Mouse (Mus musculus) heart, postnatal 0 days (tissue): Measurements from ENCODE around the gene Zgpat. TPM values are rescaled to one million over a fixed set of nuclear protein-coding genes. Genes with fewer than 3 reads are reported as not detected.

Experiments used
- ATAC-seq: fragments of 200-750 bp; cut with Nextera tagmentation; 2 replicates; pipeline ENCODE4 v1.8.0; 2017; ENCODE audit warnings: low read depth, moderate number of reproducible peaks, moderate library complexity; ENCODE audit not compliant: insufficient read depth
- DNase-seq: peaks from one replicate; pipeline ENCODE4 v3.0.0-alpha.2; 2016; ENCODE audit warnings: low spot score
- H3K27ac ChIP-seq: fragments of 300-500 bp; sonication (generic); 2 replicates; pipeline ENCODE4 v1.5.1; 2014; ENCODE audit warnings: low read depth, mild to moderate bottlenecking
- H3K27me3 ChIP-seq: fragments of 300-500 bp; sonication (generic); 2 replicates; pipeline ENCODE4 v1.6.1; 2014; ENCODE audit warnings: low read length, mixed read lengths; ENCODE audit not compliant: control insufficient read depth, insufficient read depth
- H3K36me3 ChIP-seq: fragments of 300-500 bp; sonication (generic); replicated peaks from 2 replicates; pipeline ENCODE4 v1.6.1; 2014; ENCODE audit warnings: low read length, mixed read lengths; ENCODE audit not compliant: control insufficient read depth, insufficient read depth
- H3K4me1 ChIP-seq: fragments of 300-500 bp; sonication (generic); 2 replicates; pipeline ENCODE4 v1.6.1; 2014; ENCODE audit warnings: antibody characterized with exemption; ENCODE audit not compliant: control insufficient read depth, insufficient read depth
- H3K4me2 ChIP-seq: fragments of 300-500 bp; sonication (generic); 2 replicates; pipeline ENCODE4 v1.6.1; 2014; ENCODE audit warnings: low read depth, mild to moderate bottlenecking, low read length, moderate library complexity
- H3K4me3 ChIP-seq: fragments of 300-500 bp; sonication (generic); 2 replicates; pipeline ENCODE4 v1.5.1; 2014; ENCODE audit warnings: low read depth, low read length
- H3K9ac ChIP-seq: fragments of 300-500 bp; sonication (generic); replicated peaks from 2 replicates; pipeline ENCODE4 v1.6.1; 2014; ENCODE audit warnings: low read depth, low read length, mixed read lengths
- H3K9me3 ChIP-seq: fragments of 300-500 bp; sonication (generic); replicated peaks from 2 replicates; pipeline ENCODE4 v1.6.1; 2016; ENCODE audit warnings: low read length; ENCODE audit not compliant: control insufficient read depth
- CTCF ChIP-seq: IDR thresholded peaks from 2 replicates; pipeline ENCODE4 v1.5.1; 2016; ENCODE audit warnings: antibody characterized with exemption, control low read depth, low read depth
- EP300 ChIP-seq: IDR thresholded peaks from 2 replicates; pipeline ENCODE4 v1.6.1; 2016; ENCODE audit warnings: antibody characterized with exemption, low read depth
- WGBS: fragments of 180-500 bp; shearing (Covaris S2); extraction: QIAGEN DNeasy Blood & Tissue Kit; methylation state at CpG from one replicate; pipeline ENCODE4 v1.1.7; 2014; 5-methylcytosine and 5-hydroxymethylcytosine counted together
- polyA plus RNA-seq: library from polyadenylated mRNA; unstranded; fragments of >200 nt; fragmentation: Nextera tagmentation; extraction: Ambion mirVana; gene quantifications from 2 replicates; pipeline ENCODE4 v1.2.1, GENCODE M21; 2015
- total RNA-seq: library from RNA; depleted of rRNA; stranded (reverse); fragments of >200 nt; gene quantifications from 2 replicates; pipeline ENCODE4 v1.2.3, GENCODE M21; 2014; ENCODE audit warnings: low replicate concordance

Gene Zgpat
- total and polyA plus RNA-seq, 2 experiments from 2014 or later = 18.7 to 38.4 TPM

DNA sequence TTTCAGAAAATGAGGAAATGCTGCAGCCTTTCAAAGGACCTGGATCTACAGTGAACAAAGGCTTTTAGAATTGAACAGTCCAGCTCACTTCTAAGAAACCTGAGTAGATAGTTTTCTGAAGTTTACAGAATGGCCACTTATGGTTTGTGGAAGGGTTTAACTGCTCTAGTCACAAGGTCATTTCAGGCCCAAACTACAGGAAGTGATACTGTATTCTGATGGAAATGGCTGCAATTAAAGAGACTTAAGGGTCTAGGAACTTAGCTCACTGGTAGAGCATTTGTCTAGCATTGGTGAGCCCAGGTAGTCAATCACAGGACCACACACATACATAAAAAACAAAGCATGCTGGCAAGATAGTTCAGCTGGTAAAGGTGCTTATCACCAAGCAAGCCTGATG is 32.2 kb upstream of the Zgpat start:
- H3K4me1 ChIP-seq = no peaks in the 10 kb centered on the region
- no peak for DNase-seq
- no peaks in the 10 kb centered on the region for H3K9me3 ChIP-seq
- no peak overlapping the region for H3K4me3 ChIP-seq
- H3K4me2 ChIP-seq = no peak overlapping the region
- H3K27ac ChIP-seq = no peak overlapping the region
- TF ChIP-seq CTCF = no peak
- no peak for TF ChIP-seq EP300
- no peaks in the 10 kb centered on the region for H3K27me3 ChIP-seq
- H3K36me3 ChIP-seq = peaks cover 71% of the 10 kb centered on the region
- H3K9ac ChIP-seq = no peak overlapping the region
- no peak for ATAC-seq

DNA sequence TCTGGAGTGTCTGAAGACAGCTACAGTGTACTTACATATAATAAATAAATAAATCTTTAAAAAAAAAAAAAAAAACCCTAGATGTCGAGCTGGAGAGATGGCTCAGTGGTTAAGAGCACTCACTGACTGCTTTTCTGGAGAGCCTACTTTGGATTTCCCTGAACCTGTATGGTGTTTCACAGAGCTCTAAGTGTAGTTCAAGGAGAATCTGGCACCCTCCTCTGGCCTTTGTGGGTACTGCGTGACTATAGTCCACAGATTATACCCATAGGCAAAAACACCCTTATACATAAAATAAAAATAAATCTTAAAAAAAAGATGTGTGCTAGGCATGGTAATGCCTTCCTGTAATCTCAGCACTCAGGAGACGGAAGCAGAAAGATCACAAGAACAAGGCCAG is 30.7 kb upstream of the Zgpat start:
- ATAC-seq (peak; percentile 64), DNase-seq (peak; percentile 29)
- Histone ChIP-seq H3K4me1 (no peaks in the 10 kb centered on the region), H3K4me3 (no peak overlapping the region), H3K36me3 (peaks cover 71% of the 10 kb centered on the region), H3K9me3 (no peaks in the 10 kb centered on the region), H3K9ac (no peak overlapping the region), H3K4me2 (no peak overlapping the region), H3K27ac (no peak overlapping the region), H3K27me3 (no peaks in the 10 kb centered on the region)
- WGBS = 64% methylated on average over 3 of the region's 3 CpGs
- TF ChIP-seq EP300 (no peak), CTCF (peak; percentile 70)

DNA sequence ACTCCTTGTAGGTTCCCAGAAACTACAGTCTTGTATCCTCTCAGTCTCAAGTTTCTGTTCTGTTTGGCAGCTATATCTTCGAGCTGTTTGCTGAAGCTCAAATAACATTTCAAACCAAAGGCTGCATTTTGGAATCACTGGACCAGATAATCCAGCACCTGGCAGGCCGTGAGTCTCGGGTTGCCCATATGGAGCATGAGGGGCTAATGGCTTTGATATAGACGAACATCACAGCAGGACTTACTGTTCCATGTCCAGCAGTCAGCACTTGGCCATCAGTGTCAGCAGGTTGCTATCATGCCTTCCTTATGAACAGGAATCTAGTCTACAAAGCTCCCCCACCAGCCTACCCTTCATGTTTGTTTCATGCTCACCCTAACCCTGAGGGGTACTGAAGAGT is 24.3 kb upstream of the Zgpat start:
- ATAC-seq (no peak), DNase-seq (no peak)
- H3K4me1 ChIP-seq = peaks cover 11% of the 10 kb centered on the region
- no peaks in the 10 kb centered on the region for H3K9me3 ChIP-seq
- peaks cover 60% of the 10 kb centered on the region for H3K36me3 ChIP-seq
- H3K4me3 ChIP-seq = no peak overlapping the region
- 85% methylated on average over 4 of the region's 4 CpGs for WGBS
- H3K9ac ChIP-seq = no peak overlapping the region
- no peak for TF ChIP-seq EP300
- TF ChIP-seq CTCF = no peak
- no peak overlapping the region for H3K27ac ChIP-seq
- no peaks in the 10 kb centered on the region for H3K27me3 ChIP-seq
- no peak overlapping the region for H3K4me2 ChIP-seq

DNA sequence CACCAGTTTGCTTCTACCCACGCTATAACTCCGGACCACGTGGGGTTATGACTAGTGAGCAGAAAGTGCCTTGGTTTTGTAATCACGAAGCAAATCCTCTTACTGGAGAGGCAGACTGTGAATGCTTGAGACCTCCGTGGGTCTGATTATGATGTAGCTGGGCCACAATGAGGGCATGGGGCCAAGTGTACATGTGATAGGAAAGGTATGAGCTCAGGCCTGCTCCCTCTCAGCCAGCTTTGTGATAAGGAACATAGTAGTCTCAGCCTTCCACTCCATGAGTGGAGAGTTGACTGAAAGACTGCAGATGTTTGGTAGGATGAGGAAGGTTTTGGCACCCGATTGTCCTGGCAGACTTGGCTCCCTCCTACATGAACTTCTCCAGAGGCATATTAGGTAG is 22.0 kb upstream of the Zgpat start:
- no peaks in the 10 kb centered on the region for H3K27me3 ChIP-seq
- peaks cover 11% of the 10 kb centered on the region for H3K4me1 ChIP-seq
- H3K9ac ChIP-seq = no peak overlapping the region
- H3K36me3 ChIP-seq = peaks cover 58% of the 10 kb centered on the region
- H3K4me3 ChIP-seq = no peak overlapping the region
- H3K4me2 ChIP-seq = no peak overlapping the region
- H3K9me3 ChIP-seq = no peaks in the 10 kb centered on the region
- ATAC-seq (peak; percentile 87), DNase-seq (peak; percentile 32)
- WGBS = 19% methylated on average over 6 of the region's 6 CpGs
- H3K27ac ChIP-seq = peak overlapping the region; percentile 38; the same call in 1 of the 2 replicates
- no peak for TF ChIP-seq CTCF
- TF ChIP-seq EP300 = no peak

DNA sequence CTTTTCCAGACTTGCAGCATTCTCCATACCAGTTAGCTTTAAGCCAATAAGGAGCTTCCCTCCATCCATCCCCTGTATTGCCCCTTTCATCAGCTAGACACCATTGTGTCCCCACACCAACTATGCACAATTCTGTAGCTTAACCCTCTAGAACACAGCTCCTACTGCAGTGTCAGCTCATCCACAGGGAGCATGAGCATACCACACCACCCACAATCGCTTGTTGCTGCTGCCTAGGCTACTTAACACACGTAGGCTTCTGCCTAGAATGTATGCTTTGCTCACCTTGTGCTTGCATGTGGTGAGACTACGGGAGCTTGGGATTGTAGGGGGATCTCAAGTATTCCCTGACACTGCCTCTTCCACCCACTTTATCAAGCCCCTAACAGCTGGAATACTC is 7.9 kb upstream of the Zgpat start:
- Histone ChIP-seq H3K36me3 (peaks cover 81% of the 10 kb centered on the region), H3K27ac (no peak overlapping the region), H3K4me3 (no peak overlapping the region), H3K27me3 (no peaks in the 10 kb centered on the region), H3K9ac (no peak overlapping the region), H3K4me1 (no peaks in the 10 kb centered on the region), H3K4me2 (no peak overlapping the region), H3K9me3 (no peaks in the 10 kb centered on the region)
- WGBS = 75% methylated on average over 3 of the region's 3 CpGs
- TF ChIP-seq CTCF (no peak), EP300 (no peak)
- DNase-seq (no peak), ATAC-seq (no peak)

DNA sequence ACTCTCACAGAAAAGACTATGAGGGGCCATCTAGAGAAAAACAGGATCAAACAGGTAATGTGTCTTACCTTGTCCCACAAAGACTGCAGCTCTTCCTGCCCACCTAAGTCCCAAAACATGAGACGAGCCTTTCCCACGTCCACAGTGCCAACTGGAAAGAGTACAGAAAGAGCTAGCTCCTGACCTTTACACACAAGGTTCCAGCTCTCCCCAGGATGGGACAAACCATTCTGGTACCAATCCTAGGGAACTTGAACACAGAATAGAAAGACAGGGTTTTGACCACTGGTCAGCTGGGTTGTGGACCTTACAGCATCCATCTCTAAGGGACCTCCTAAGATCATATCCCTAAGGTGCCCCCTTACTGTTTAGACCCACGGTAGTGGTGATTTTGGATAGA is 782 bp upstream of the Zgpat start:
- DNase-seq (no peak), ATAC-seq (no peak)
- H3K4me3 ChIP-seq = peak overlapping the region; percentile 77; the same call in 1 of the 2 replicates
- H3K9ac ChIP-seq = no peak overlapping the region; the same call in 1 of the 2 replicates
- peaks cover 45% of the 10 kb centered on the region for H3K36me3 ChIP-seq
- H3K27ac ChIP-seq = no peak overlapping the region
- no peaks in the 10 kb centered on the region for H3K27me3 ChIP-seq
- no peak for TF ChIP-seq CTCF
- no peak for TF ChIP-seq EP300
- peaks cover 25% of the 10 kb centered on the region for H3K4me1 ChIP-seq
- H3K4me2 ChIP-seq = peak overlapping the region; percentile 92
- no peaks in the 10 kb centered on the region for H3K9me3 ChIP-seq
- WGBS = 78% methylated on average over 3 of the region's 3 CpGs
